In the genomic region with DNA sequence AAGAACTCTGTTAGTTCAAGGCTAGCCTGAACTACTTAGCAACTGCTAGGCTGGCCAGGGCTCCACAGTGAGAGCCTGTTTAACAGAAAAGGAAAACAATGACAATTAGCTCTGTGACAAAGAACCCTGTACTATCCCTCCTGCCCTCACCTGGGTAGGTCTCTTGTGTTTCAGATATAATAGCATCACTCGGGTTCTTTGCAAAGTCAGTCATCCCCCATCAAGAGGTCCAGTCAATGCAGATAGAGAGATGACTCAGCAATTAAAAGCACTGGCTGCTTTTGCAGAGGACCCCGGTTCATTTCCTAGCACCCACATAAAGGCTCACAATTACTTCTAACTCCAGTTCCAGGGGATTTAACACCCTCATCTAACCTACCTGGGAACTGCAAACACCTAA, we compare ENCODE assay signal across 19 mouse cellular contexts.
"Had no signal": no experiment of that assay in that cellular context is flagged by ENCODE, and none has a peak within 500 bp of the region (broad histone marks: within the 10 kb centered on the region; RNA-seq: fewer than 3 reads in every experiment).

No protein-coding gene starts in this region.

- H3K4me3 ChIP-seq: limb, embryonic 15.5 days; lung, embryonic 15.5 days; midbrain, embryonic 13.5 days; myocyte; neural tube, embryonic 13.5 days; stomach, embryonic 15.5 days had no signal

- H3K27me3 ChIP-seq: limb, embryonic 15.5 days; lung, embryonic 15.5 days; midbrain, embryonic 13.5 days; neural tube, embryonic 13.5 days; stomach, embryonic 15.5 days had no signal

- H3K9me3 ChIP-seq: limb, embryonic 15.5 days; lung, embryonic 15.5 days; midbrain, embryonic 13.5 days; neural tube, embryonic 13.5 days; stomach, embryonic 15.5 days had no signal

- DNase-seq: kidney, adult 18-20 months; kidney, adult 9 months; kidney, postnatal 14 days; kidney, postnatal 4 days; liver, postnatal 0 days; lung, postnatal 10 days; lung, postnatal 36 days; retina, postnatal 1 day; right cerebral cortex, postnatal 25 days; spleen, adult 18-20 months; thymus, postnatal 25 days had no signal

- H3K36me3 ChIP-seq: lung, embryonic 15.5 days; midbrain, embryonic 13.5 days; neural tube, embryonic 13.5 days; stomach, embryonic 15.5 days had no signal

- H3K9ac ChIP-seq: limb, embryonic 15.5 days; liver, embryonic 14.5 days; liver, postnatal 0 days; lung, embryonic 15.5 days; midbrain, embryonic 13.5 days; neural tube, embryonic 13.5 days; stomach, embryonic 15.5 days had no signal

- H3K27ac ChIP-seq: limb, embryonic 15.5 days; liver, embryonic 14.5 days; lung, embryonic 15.5 days; midbrain, embryonic 13.5 days; neural tube, embryonic 13.5 days; stomach, embryonic 15.5 days had no signal

- H3K4me2 ChIP-seq: limb, embryonic 15.5 days; liver, embryonic 11.5 days; lung, embryonic 15.5 days; midbrain, embryonic 13.5 days; neural tube, embryonic 13.5 days; stomach, embryonic 15.5 days had no signal
